Mouse (Mus musculus): ENCODE measurements at regions not wholly inside any gene's neighbourhood (a gene's known extent, or its start where the extent isn't known, plus 50 kb on each side); places are given as distances from the start of the nearest gene placed in this dataset.

GRCm38 (mm10) chr7:36829710-36830109 is 131.8 kb downstream of the Tshz3 start:
- no peak for DNase-seq (ENCODE audit: low spot score in 2 of 2)

- DNase-seq (ENCODE audit: low spot score in 2 of 2), result no peak
Measured at GRCm38 (mm10) chr7:36830155-36830554, 132.2 kb downstream of the Tshz3 start.

- DNase-seq (ENCODE audit: low spot score in 2 of 2), result no peak
Measured at GRCm38 (mm10) chr7:36848279-36848678, 150.4 kb downstream of the Tshz3 start.

GRCm38 (mm10) chr7:36851275-36851889 is 153.5 kb downstream of the Tshz3 start:
- no peak for DNase-seq (ENCODE audit: low spot score in 2 of 2)

- DNase-seq (ENCODE audit: low spot score in 2 of 2), result no peak
Measured at GRCm38 (mm10) chr7:36854308-36854707, 156.4 kb downstream of the Tshz3 start.

- no peak for DNase-seq (ENCODE audit: low spot score in 2 of 2)
Measured at GRCm38 (mm10) chr7:36859428-36859827, 161.5 kb downstream of the Tshz3 start.

GRCm38 (mm10) chr7:36862481-36862880 is 164.6 kb downstream of the Tshz3 start:
- no peak for DNase-seq (ENCODE audit: low spot score in 2 of 2)

GRCm38 (mm10) chr7:36863745-36864144 is 165.8 kb downstream of the Tshz3 start:
- no peak for DNase-seq (ENCODE audit: low spot score in 2 of 2)

- DNase-seq (ENCODE audit: low spot score in 2 of 2), result no peak
Measured at GRCm38 (mm10) chr7:36864675-36865074, 166.8 kb downstream of the Tshz3 start.

GRCm38 (mm10) chr7:36866602-36867001 is 168.7 kb downstream of the Tshz3 start:
- DNase-seq (ENCODE audit: low spot score in 2 of 2), result no peak

GRCm38 (mm10) chr7:36874004-36874403 is 176.1 kb downstream of the Tshz3 start:
- DNase-seq (ENCODE audit: low spot score in 2 of 2), result no peak

- DNase-seq (ENCODE audit: low spot score in 2 of 2), result no peak
Measured at GRCm38 (mm10) chr7:36877686-36878085, 179.8 kb downstream of the Tshz3 start.

- DNase-seq (ENCODE audit: low spot score in 2 of 2), result no peak
Measured at GRCm38 (mm10) chr7:36892776-36893500, 195.0 kb downstream of the Tshz3 start.

- no peak for DNase-seq (ENCODE audit: low spot score in 2 of 2)
Measured at GRCm38 (mm10) chr7:36896339-36896738, 198.4 kb downstream of the Tshz3 start.

GRCm38 (mm10) chr7:36901537-36901936 is 203.6 kb downstream of the Tshz3 start:
- DNase-seq (ENCODE audit: low spot score in 2 of 2), result no peak

GRCm38 (mm10) chr7:36913304-36913703 is 215.4 kb downstream of the Tshz3 start:
- DNase-seq (ENCODE audit: low spot score in 2 of 2), result no peak

GRCm38 (mm10) chr7:36914261-36914660 is 216.3 kb downstream of the Tshz3 start:
- no peak for DNase-seq (ENCODE audit: low spot score in 2 of 2)

- DNase-seq (ENCODE audit: low spot score in 2 of 2), result no peak
Measured at GRCm38 (mm10) chr7:36915171-36915570, 217.3 kb downstream of the Tshz3 start.

GRCm38 (mm10) chr7:36917011-36917410 is 219.1 kb downstream of the Tshz3 start:
- no peak for DNase-seq (ENCODE audit: low spot score in 2 of 2)

GRCm38 (mm10) chr7:36919413-36919812 is 221.5 kb downstream of the Tshz3 start:
- DNase-seq (ENCODE audit: low spot score in 2 of 2), result no peak

- peak in 1 of 2 experiments; percentile 25 for DNase-seq (ENCODE audit: low spot score in 2 of 2)
Measured at GRCm38 (mm10) chr7:36921003-36921402, 223.1 kb downstream of the Tshz3 start.

GRCm38 (mm10) chr7:36933490-36933889 is 235.6 kb downstream of the Tshz3 start:
- no peak for DNase-seq (ENCODE audit: low spot score in 2 of 2)

All from gastrocnemius, postnatal 4 days (tissue).